In the genomic region with DNA sequence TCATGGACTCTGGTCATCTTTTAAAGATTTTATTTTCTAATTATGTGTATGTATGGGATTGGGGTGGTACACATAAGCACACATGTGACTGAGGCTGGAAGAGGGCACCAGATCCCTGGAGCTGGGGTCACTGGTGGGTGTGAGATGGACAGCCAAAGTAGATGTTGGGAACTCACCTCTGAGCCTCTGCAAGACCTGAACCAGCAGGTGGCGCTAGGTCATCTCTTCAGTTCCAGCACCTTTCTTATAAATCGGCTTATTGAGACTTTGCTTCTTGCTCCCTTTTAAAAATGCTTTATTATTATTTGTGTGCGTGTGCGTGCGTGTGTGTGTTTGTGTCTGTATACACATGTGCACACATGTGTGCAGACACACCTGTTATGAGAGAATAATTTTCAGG, we compare ENCODE assay signal across 9 mouse cellular contexts.
DNase-seq lines count a peak whose midpoint lies in the region; ATAC-seq and TF ChIP-seq lines count a peak whose summit lies in the region.
"Had no signal": no experiment of that assay in that cellular context is flagged by ENCODE, and none has a peak within 500 bp of the region (broad histone marks: within the 10 kb centered on the region; RNA-seq: fewer than 3 reads in every experiment).

No protein-coding gene starts in this region.

- H3K4me2 ChIP-seq in kidney, embryonic 16.5 days (replicated peaks; ENCODE audit: low read depth, low read length), result no peak overlapping the region
- H3K4me2 ChIP-seq: heart, embryonic 15.5 days had no signal

- no peaks in the 10 kb centered on the region for H3K4me1 ChIP-seq in kidney, embryonic 16.5 days (ENCODE audit: insufficient read depth, low read length)
- no peaks in the 10 kb centered on the region for H3K4me1 ChIP-seq in ES-Bruce4 (ENCODE audit: control insufficient read depth, insufficient read depth, low read length)
- H3K4me1 ChIP-seq in limb, embryonic 10.5 days, result no peaks in the 10 kb centered on the region
- H3K4me1 ChIP-seq: heart, embryonic 15.5 days had no signal

- TF ChIP-seq CTCF in ES-Bruce4 (IDR thresholded peaks at IDR 0.05; ENCODE audit: low read depth, low read length), result peak; percentile 82

- no peaks in the 10 kb centered on the region for H3K36me3 ChIP-seq in kidney, embryonic 16.5 days (ENCODE audit: insufficient read depth, low read length)
- H3K36me3 ChIP-seq in ES-Bruce4 (ENCODE audit: control insufficient read depth, insufficient read depth, low read length, poor library complexity, severe bottlenecking), result no peaks in the 10 kb centered on the region
- no peaks in the 10 kb centered on the region for H3K36me3 ChIP-seq in limb, embryonic 10.5 days
- H3K36me3 ChIP-seq: heart, embryonic 15.5 days had no signal

- no peaks in the 10 kb centered on the region for H3K9me3 ChIP-seq in kidney, embryonic 16.5 days (ENCODE audit: low read length)
- no peaks in the 10 kb centered on the region for H3K9me3 ChIP-seq in ES-Bruce4 (replicated peaks; ENCODE audit: control insufficient read depth, insufficient read depth, low read length, poor library complexity, severe bottlenecking)
- no peaks in the 10 kb centered on the region for H3K9me3 ChIP-seq in limb, embryonic 10.5 days (replicated peaks)
- H3K9me3 ChIP-seq: heart, embryonic 15.5 days had no signal

- TF ChIP-seq EP300 in ES-Bruce4 (IDR thresholded peaks at IDR 0.05; ENCODE audit: insufficient read depth, low read depth, low read length), result no peak

- H3K27me3 ChIP-seq in kidney, embryonic 16.5 days (ENCODE audit: insufficient read depth, low read length), result no peaks in the 10 kb centered on the region
- H3K27me3 ChIP-seq in ES-Bruce4 (ENCODE audit: control insufficient read depth, insufficient read depth, low read length, poor library complexity, severe bottlenecking), result no peaks in the 10 kb centered on the region
- no peaks in the 10 kb centered on the region for H3K27me3 ChIP-seq in limb, embryonic 10.5 days (ENCODE audit: low read depth, poor library complexity, severe bottlenecking)

- 26% methylated on average over 5 of the region's 5 CpGs for WGBS in kidney, embryonic 16.5 days
- WGBS in limb, embryonic 10.5 days, result 30% methylated on average over 5 of the region's 5 CpGs

- no peak for TF ChIP-seq POLR2A in ES-Bruce4 (IDR thresholded peaks at IDR 0.05; ENCODE audit: insufficient read depth, low read length)

- no peak for ATAC-seq in kidney, embryonic 16.5 days (ENCODE audit: low FRiP score, low TSS enrichment)

- peak; percentile 20 for DNase-seq in kidney, adult 11 months
- peak; percentile 48 for DNase-seq in adipocyte (ENCODE audit: low spot score)
- DNase-seq in embryo, embryonic 11.5 days (ENCODE audit: low read depth, low spot score), result peak; percentile 29
- peak; percentile 56 for DNase-seq in limb, embryonic 10.5 days (ENCODE audit: low spot score)
- peak; percentile 70 to 77 for DNase-seq in right cerebral cortex, adult 2 months (ENCODE audit: low spot score in 2 of 2)
- no peak for DNase-seq in gastrocnemius, postnatal 25 days

- H3K9ac ChIP-seq in kidney, embryonic 16.5 days (replicated peaks; ENCODE audit: low read length), result no peak overlapping the region
- no peak overlapping the region for H3K9ac ChIP-seq in ES-Bruce4 (ENCODE audit: low read depth, poor library complexity, severe bottlenecking)
- H3K9ac ChIP-seq: heart, embryonic 15.5 days had no signal

- no peak overlapping the region for H3K4me3 ChIP-seq in kidney, embryonic 16.5 days (ENCODE audit: low read length)
- no peak overlapping the region for H3K4me3 ChIP-seq in ES-Bruce4 (ENCODE audit: low read depth, low read length)
- no peak overlapping the region for H3K4me3 ChIP-seq in limb, embryonic 10.5 days
- H3K4me3 ChIP-seq: heart, embryonic 15.5 days had no signal

- H3K27ac ChIP-seq in kidney, embryonic 16.5 days (ENCODE audit: low read length), result no peak overlapping the region
- no peak overlapping the region for H3K27ac ChIP-seq in ES-Bruce4 (ENCODE audit: insufficient read depth, low read length)
- H3K27ac ChIP-seq in limb, embryonic 10.5 days, result no peak overlapping the region
- H3K27ac ChIP-seq: heart, embryonic 15.5 days had no signal
